Mouse (Mus musculus): ENCODE measurements around the gene Lrrc31. TPM values are rescaled to one million over a fixed set of nuclear protein-coding genes. Genes with fewer than 3 reads are reported as not detected.
"Not testable (repeated sequence)": the region's sequence is repeated elsewhere in the genome, so short reads cannot be mapped to it uniquely, and the experiment has no call there.

Lrrc31 gene
- not detected in 2 replicates for total RNA-seq (2017)

DNA sequence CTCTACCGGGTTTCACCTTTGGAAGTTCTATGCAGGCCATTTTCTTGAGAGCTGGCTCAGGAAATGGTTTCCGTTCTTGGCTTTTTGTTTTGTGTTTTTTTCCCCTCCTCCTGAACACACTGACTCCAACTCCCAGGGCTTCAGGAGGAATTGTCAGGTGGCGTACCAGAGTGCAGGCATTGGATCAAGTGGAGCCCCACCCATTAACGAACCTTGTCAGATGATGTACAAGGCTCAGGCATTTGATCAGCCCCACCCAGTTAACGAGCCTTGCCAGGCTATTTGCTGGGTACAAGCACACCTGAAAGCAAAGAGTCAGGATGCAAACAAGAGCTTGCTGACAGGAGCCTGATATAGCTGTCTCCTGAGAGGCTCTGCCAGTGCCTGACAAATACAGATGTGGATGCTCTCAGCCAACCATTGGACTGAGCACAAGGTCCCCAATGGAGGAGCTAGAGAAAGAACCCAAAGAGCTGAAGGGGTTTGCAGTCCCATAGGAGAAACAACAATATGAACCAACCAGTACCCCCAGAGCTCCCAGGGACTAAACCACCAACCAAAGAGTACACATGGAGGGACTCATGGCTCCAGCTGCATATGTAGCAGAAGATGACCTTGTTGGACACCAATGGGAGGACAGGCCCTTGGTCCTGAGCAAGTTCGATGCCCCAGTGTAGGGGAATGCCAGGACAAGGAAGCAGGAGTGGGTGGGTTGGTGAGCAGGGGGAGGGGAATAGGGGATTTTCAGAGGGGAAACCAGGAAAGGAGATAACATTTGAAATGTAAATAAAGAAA is at the start of gene Lrrc31:
Lrrc31 (minus strand) TSS at position 133 of the 795 bp plus-strand sequence.
- ATAC-seq (replicated peaks in 1 of 2; ENCODE audit: insufficient read depth in 1 of 2, low FRiP score in 2 of 2, low TSS enrichment in 1 of 2, low read depth in 1 of 2, poor library complexity in 2 of 2, severe bottlenecking in 2 of 2): not testable (repeated sequence)

DNA sequence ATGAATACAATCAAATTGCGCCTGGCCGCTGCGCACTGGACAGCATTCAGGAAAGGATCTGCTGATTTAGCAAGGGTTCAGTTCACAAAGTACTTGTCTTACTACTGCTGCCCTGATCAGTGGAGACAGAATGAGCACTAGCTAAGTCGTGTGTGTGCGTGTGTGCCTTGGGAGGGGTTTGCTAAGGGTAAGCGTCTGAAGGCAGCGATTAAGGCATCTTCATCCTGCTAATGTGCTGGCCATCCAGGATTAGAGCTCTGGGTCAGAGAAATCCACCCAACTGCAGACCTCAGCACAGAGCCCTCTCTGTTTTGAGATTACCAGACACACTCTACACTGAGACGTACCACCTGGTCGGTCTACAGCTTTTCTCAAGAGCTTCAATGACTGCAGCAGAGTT is 48.7 kb upstream of the Lrrc31 start:
- no peak for ATAC-seq (replicated peaks in 1 of 2; ENCODE audit: insufficient read depth in 1 of 2, low FRiP score in 2 of 2, low TSS enrichment in 1 of 2, low read depth in 1 of 2, poor library complexity in 2 of 2, severe bottlenecking in 2 of 2)

DNA sequence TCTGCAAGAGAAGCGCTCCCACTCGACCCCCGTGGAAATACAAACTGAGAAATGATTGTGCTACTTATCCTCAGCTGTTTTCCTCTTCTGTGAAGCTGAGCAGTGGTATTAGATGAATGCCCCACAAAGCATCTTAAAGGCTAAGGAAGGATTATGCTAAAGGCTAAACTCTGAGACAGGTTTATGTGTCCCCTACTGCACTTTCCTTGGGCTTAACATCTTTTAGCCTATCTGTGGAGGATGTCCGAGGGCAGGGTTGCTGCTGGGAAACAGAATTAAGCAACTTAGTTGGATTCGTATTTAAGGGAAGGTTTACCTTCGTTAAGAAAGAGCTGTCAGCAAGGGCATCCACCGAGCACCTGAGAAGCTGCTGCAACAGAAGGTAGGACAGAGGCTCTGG is 46.4 kb upstream of the Lrrc31 start, which contains the start of gene Samd7:
Samd7 (plus strand) TSS at position 288 of the 400 bp plus-strand sequence.
- no peak for ATAC-seq (replicated peaks in 1 of 2; ENCODE audit: insufficient read depth in 1 of 2, low FRiP score in 2 of 2, low TSS enrichment in 1 of 2, low read depth in 1 of 2, poor library complexity in 2 of 2, severe bottlenecking in 2 of 2)

DNA sequence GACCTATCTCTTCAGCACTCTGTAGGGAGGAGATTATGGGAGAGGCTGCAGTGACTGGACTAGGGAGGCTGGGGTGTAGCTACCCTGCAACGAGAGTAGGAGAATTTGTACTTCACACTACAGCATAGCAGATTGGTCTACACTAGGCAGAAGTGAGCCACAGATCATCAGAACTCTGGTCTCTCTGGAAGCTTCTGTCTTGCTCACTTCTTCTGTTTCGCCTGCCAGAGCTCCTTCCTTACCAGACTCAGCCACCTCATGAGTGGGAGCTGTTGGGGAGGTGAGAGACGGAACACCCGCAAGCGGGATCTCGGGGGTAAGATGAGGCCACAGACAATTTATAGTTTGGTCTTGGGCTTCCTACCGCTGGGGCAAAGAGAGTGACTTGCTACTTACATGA is 43.2 kb upstream of the Lrrc31 start:
- no peak for ATAC-seq (replicated peaks in 1 of 2; ENCODE audit: insufficient read depth in 1 of 2, low FRiP score in 2 of 2, low TSS enrichment in 1 of 2, low read depth in 1 of 2, poor library complexity in 2 of 2, severe bottlenecking in 2 of 2)

DNA sequence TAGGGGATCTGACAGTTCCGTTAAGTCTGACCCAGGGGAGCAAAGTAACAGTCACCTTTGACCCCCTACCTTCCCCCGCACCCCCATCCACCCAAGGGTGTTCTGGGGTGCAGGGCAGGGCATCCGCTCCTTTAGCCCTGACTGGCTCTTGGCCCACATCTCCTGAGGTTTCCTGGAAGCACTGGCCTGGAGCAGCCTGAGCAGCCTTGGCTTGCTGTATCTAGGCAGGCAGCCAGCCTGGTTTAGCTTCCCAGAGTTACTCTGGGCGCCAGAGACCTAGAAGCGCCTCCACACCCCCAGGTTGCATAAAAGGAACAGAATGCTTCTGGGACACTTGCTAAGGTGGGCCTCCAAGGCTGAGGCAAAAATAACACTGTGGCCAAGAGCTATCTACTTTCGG is 41.7 kb upstream of the Lrrc31 start:
- no peak for ATAC-seq (replicated peaks in 1 of 2; ENCODE audit: insufficient read depth in 1 of 2, low FRiP score in 2 of 2, low TSS enrichment in 1 of 2, low read depth in 1 of 2, poor library complexity in 2 of 2, severe bottlenecking in 2 of 2)

DNA sequence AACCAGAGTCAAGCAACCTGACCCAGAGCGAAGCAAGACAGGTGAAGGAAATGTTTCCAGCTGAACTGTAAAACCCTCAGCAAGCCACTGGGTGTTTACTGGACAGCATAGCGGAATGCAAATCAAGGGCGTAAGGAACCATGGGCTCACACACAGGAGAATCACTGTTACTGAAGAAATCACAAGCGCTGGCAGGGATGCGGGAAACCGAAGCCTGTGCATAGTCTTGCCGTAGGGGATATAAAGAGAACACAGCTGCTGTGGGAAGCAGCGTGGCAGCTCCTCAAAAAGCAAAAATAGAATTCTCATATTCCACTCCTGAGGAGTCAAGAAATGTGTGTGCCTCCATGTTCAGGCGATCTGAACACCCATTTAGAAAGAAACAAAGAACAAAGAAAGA is 37.2 kb upstream of the Lrrc31 start:
- no peak for ATAC-seq (replicated peaks in 1 of 2; ENCODE audit: insufficient read depth in 1 of 2, low FRiP score in 2 of 2, low TSS enrichment in 1 of 2, low read depth in 1 of 2, poor library complexity in 2 of 2, severe bottlenecking in 2 of 2)

DNA sequence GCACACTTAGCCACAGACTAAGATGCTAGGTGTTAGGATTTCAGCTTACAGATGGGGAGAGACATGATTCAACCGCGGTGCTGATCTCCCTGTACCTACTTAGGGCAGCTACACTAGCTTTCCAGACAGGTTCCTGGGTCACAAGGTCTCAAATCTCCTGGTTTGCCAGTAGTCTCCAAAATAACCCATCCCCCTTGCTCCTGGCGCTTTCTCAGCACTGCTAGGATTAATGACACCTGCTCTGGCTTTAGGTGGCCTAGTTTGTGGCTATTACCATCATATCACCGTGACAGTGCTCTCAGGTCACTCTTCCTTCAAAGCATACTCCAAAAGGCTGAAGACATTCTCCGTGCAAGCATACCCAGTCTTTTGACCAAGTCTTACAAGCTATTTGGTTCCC is 29.4 kb upstream of the Lrrc31 start:
- no peak for ATAC-seq (replicated peaks in 1 of 2; ENCODE audit: insufficient read depth in 1 of 2, low FRiP score in 2 of 2, low TSS enrichment in 1 of 2, low read depth in 1 of 2, poor library complexity in 2 of 2, severe bottlenecking in 2 of 2)

DNA sequence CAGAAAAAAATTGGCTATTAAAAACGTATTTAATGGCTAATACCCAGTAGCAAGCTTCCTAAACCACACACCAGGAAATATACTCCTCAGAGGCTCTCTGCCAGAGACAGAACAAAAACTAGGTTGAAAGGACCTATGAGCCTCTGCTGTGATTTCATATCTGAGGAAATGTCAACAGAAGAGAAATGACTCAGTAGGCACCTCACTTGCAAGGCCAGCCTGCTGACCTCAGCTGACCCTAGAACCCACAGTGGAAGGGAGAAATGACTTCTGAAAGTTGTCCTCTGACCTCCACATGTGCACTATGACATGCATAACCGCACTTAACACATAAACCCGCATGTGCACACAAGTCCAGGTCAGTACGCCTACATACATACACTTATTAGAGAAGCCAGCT is 27.6 kb upstream of the Lrrc31 start:
- no peak for ATAC-seq (replicated peaks in 1 of 2; ENCODE audit: insufficient read depth in 1 of 2, low FRiP score in 2 of 2, low TSS enrichment in 1 of 2, low read depth in 1 of 2, poor library complexity in 2 of 2, severe bottlenecking in 2 of 2)

DNA sequence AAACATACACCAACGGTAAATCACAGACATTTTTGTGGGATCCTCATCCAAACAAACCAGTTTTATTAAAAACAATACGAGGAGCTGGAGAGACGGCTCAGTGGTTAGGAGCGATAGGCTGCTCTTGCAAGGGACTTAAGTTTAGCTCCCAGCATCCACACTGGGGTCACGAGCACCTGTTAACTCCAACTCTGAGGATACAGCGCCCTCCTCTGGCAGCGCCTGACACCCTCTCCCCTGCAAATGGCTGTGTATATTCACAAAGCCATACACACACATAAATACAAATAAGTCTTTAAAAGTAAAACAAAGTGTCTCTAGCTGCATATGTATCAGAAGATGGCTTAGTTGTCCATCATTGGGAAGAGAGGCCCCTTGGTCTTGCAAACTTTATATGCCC is 25.9 kb upstream of the Lrrc31 start:
- ATAC-seq (replicated peaks in 1 of 2; ENCODE audit: insufficient read depth in 1 of 2, low FRiP score in 2 of 2, low TSS enrichment in 1 of 2, low read depth in 1 of 2, poor library complexity in 2 of 2, severe bottlenecking in 2 of 2): no peak

DNA sequence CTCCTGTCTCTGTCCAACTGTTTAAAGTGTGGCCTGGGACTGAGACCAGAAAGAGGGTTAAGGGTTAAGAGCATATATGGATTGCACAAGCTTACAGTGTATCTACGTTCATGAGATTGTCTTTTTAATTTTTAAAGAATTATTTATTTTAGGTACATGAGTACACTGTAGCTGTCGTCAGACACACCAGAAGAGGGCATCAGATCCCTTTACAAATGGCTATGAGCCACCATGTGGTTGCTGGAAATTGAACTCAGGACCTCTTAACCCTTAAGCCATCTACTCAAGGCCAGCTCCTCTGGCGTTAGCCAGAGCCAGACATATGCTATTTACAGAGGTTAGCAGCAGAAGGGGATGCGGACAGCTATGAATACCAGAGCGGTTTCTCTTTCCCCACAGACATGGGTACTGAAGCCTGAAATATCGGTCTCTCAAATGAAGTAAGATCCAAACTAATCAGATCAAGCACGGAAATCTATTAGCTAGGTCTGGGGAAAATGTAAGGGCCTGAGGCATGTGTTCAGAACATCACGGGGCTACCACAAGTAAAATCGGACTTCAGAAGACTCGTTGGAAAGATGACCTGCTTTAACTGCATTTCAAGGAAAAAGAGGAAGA is 25.3 kb upstream of the Lrrc31 start:
- no peak for ATAC-seq (replicated peaks in 1 of 2; ENCODE audit: insufficient read depth in 1 of 2, low FRiP score in 2 of 2, low TSS enrichment in 1 of 2, low read depth in 1 of 2, poor library complexity in 2 of 2, severe bottlenecking in 2 of 2)

DNA sequence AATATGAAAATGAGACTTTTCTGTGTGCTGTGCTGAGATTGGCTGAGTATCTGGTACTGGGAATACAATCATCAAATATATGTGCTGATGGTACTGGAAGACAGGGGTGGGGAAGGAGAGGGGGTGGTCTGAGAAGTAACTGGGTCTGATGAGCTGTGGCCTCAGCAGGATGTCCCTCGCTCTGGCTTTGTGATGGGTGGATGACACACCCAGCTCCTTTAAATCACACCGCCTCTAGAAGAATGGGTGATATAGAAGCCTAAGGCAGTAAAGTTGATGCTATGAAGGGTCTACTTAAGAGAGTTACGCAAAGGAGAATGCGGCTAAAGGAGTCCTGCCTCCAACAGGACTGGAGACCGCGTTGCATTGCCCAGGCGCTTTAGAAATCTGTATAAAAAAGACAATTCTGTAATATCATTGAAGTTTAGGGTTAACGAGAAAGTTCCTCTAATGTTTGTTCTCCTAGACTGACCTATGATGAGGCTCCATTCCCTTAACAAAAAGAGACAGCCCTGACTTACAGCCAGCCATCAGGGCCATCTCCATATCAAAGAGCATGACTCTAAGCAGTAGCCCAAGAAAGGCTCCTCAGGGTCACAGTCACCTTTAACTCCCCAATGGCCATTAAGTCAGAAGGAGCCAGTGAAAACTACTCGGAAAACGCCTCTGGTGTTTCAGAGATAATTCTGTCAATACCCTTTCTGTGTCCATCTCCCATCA is 24.6 kb upstream of the Lrrc31 start:
- ATAC-seq (replicated peaks in 1 of 2; ENCODE audit: insufficient read depth in 1 of 2, low FRiP score in 2 of 2, low TSS enrichment in 1 of 2, low read depth in 1 of 2, poor library complexity in 2 of 2, severe bottlenecking in 2 of 2): no peak

DNA sequence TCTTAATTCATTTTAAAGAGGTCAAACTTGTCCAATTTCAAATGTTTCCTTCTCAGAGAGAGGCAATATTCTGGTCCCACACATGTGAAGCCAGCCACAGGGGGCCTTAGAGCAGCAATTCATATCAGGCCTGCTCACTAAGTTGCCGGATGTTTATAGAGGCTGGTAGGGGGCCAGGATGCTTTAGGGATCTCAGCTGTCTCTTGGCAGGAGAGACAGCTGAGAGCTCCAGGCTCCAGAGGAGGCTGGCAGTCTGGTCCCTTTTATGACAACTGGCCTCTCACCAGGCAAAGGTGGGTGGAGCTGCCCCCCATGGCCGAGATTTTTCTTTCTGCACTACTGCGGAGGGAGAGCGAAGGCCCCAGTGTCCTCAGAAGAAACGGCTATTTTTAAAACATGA is 23.5 kb upstream of the Lrrc31 start:
- ATAC-seq (replicated peaks in 1 of 2; ENCODE audit: insufficient read depth in 1 of 2, low FRiP score in 2 of 2, low TSS enrichment in 1 of 2, low read depth in 1 of 2, poor library complexity in 2 of 2, severe bottlenecking in 2 of 2): no peak

DNA sequence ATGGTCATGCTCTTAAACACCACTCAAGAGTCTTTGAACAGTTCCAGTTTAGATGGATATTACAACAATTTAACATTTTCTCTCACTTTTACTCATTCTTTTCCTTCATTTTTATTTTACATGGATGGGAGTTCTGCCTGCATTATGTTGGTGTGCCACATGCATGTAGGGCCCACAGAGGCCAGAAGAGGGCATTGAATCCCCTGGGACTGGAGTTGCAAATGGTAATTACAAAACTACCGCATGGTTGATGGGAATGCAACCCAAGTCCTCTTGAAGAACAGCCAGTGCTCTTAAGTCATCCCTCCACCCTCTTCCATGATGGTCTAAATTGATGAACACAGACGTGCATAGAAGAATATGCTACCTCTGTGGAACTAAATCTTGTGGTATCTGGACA is 22.8 kb upstream of the Lrrc31 start:
- no peak for ATAC-seq (replicated peaks in 1 of 2; ENCODE audit: insufficient read depth in 1 of 2, low FRiP score in 2 of 2, low TSS enrichment in 1 of 2, low read depth in 1 of 2, poor library complexity in 2 of 2, severe bottlenecking in 2 of 2)

DNA sequence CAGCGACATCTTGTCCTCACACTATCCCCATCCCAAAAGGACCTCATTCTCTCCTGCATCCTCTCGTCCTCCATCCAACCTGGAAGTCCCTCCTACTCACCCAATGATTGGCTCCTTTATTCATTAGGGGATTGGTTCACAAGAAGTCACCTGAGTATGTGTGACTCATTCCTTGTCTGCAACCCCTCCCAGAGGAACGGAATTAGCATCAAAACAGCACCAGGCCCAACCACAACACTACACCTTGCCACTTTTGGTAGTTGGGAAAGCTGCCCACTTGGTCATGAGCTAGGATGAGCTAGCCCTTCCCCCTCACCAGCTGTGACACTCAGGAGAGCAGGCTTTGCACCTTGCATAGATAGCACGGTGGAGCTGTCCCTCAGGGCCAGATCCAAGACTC is 22.4 kb upstream of the Lrrc31 start:
- no peak for ATAC-seq (replicated peaks in 1 of 2; ENCODE audit: insufficient read depth in 1 of 2, low FRiP score in 2 of 2, low TSS enrichment in 1 of 2, low read depth in 1 of 2, poor library complexity in 2 of 2, severe bottlenecking in 2 of 2)

DNA sequence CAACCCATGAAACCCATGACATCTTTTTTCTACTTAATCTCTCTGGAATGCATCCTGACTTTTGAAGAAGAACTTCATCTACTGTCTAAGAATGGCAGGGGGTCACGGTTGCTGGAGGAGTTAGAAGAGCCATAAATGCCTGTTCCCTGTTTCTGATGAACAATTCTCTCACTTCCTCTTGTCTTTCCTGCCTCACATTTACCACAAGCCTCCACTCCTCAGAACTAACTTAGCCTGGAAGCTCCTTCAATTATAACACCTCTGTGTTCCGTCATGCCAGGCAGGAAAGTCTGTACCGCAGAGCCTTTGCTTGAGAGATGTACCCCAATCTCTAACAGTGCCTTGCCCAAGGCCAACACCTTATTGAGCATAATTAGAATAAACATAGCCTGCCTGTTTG is 19.0 kb upstream of the Lrrc31 start:
- peak in 1 of 2 experiments; percentile 17; a peak in 1 of 4 replicates for ATAC-seq (replicated peaks in 1 of 2; ENCODE audit: insufficient read depth in 1 of 2, low FRiP score in 2 of 2, low TSS enrichment in 1 of 2, low read depth in 1 of 2, poor library complexity in 2 of 2, severe bottlenecking in 2 of 2)

DNA sequence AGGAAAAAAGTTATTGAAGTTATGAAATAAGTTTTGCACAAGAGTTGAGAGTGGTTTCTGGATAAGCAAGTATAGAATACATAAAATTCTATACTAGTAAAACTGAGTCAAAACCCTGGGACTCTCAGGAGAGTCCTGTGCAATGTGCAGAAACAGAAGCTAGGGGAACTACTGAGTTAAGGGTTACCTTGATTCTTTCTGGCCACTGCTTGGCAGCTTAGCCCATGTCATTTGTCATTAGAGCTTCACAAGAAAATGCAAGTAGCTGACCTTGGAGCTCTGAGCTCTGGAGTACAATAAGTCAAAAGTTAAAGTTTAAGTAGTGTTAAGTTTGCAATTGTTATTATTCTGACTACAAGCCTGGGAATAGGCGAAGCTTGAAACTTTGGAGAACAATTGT is 13.7 kb upstream of the Lrrc31 start:
- ATAC-seq (replicated peaks in 1 of 2; ENCODE audit: insufficient read depth in 1 of 2, low FRiP score in 2 of 2, low TSS enrichment in 1 of 2, low read depth in 1 of 2, poor library complexity in 2 of 2, severe bottlenecking in 2 of 2): no peak

DNA sequence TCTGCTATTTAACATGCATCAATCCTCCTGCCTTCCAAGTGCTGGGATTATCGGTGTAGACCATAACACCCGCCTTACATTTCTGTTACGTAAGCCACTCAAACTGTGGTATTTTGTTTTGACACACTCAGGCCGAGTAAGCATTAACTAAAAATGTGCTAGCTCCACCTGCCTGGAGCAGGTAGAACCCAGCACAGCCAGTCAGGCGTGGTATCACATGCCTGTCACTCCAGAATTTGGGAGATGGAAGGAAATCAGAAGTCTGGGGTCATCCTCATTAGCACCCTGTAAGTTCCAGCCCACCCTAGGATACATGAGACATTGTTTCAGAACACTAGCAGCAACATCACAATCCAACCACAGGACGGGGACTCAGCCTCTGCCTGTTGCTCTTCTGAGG is 10.5 kb upstream of the Lrrc31 start:
- no peak for ATAC-seq (replicated peaks in 1 of 2; ENCODE audit: insufficient read depth in 1 of 2, low FRiP score in 2 of 2, low TSS enrichment in 1 of 2, low read depth in 1 of 2, poor library complexity in 2 of 2, severe bottlenecking in 2 of 2)

DNA sequence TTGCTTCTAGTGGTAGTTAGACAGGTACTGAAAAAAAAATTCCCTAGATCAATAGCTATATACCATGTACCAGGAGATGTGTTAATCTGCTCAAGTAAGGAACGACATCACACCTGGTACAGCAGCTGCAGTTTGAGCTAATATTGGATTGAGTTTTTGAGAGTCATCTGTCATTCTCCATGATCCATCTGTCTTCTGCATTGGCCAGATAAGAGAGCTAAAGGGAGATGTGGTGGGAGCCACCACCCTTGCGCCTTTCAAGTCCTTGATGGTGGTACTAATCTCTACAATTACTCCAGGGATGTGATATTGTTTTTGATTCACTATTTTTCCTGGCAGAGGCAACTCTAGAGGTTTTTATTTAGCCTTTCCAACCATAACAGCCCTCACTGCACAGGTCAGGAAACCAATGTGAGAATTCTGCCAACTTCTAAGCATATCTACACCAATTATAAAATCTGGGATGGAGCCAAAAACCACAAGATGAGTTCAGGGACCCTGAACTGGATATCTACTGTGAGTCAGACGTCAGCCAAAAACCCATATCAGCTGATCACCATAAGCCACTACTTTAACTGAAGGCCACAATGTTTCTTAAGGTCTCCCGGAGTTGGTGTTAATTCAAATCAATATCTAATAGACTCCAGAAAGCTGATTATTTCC is 7.1 kb upstream of the Lrrc31 start:
- peak; percentile 39 to 46; a peak in 3 of 4 replicates for ATAC-seq (replicated peaks in 1 of 2; ENCODE audit: insufficient read depth in 1 of 2, low FRiP score in 2 of 2, low TSS enrichment in 1 of 2, low read depth in 1 of 2, poor library complexity in 2 of 2, severe bottlenecking in 2 of 2)
